Mouse (Mus musculus) forebrain, embryonic 10.5 days (tissue): Measurements from ENCODE around the gene Pprc1. TPM values are rescaled to one million over a fixed set of nuclear protein-coding genes. Genes with fewer than 3 reads are reported as not detected.
A peak's percentile ranks its signal among the peaks of the same experiment; 100 is the strongest.

ENCODE experiments used
- DNase-seq: peaks from one replicate; pipeline ENCODE4 v3.0.0-alpha.2; 2017; ENCODE audit warnings: low spot score; ENCODE audit errors: extremely low spot score
- H3K27ac ChIP-seq: fragments of 300-500 bp; sonication (generic); 2 replicates; pipeline ENCODE4 v1.5.1; 2016; ENCODE audit warnings: mild to moderate bottlenecking
- H3K27me3 ChIP-seq: fragments of 300-500 bp; sonication (generic); 2 replicates; pipeline ENCODE4 v1.6.1; 2016; ENCODE audit warnings: mild to moderate bottlenecking; ENCODE audit not compliant: poor library complexity, severe bottlenecking
- H3K36me3 ChIP-seq: fragments of 300-500 bp; sonication (generic); replicated peaks from 2 replicates; pipeline ENCODE4 v1.6.1; 2016; ENCODE audit warnings: mild to moderate bottlenecking, moderate library complexity
- H3K4me1 ChIP-seq: fragments of 300-500 bp; sonication (generic); 2 replicates; pipeline ENCODE4 v1.6.1; 2016
- H3K4me3 ChIP-seq: fragments of 300-500 bp; sonication (generic); 2 replicates; pipeline ENCODE4 v1.5.1; 2016; ENCODE audit warnings: mild to moderate bottlenecking, moderate library complexity
- H3K9me3 ChIP-seq: fragments of 300-500 bp; sonication (generic); 2 replicates; pipeline ENCODE4 v1.6.1; 2016; ENCODE audit warnings: mild to moderate bottlenecking, moderate library complexity
- WGBS: fragments of 180-500 bp; shearing (Covaris S2); methylation state at CpG from one replicate; pipeline ENCODE4 v1.1.7; 2016; 5-methylcytosine and 5-hydroxymethylcytosine counted together
- polyA plus RNA-seq: library from polyadenylated mRNA; unstranded; fragments of >200 nt; fragmentation: Nextera tagmentation; extraction: Ambion mirVana; gene quantifications from 2 replicates; pipeline ENCODE4 v1.2.1, GENCODE M21; 2016

Gene Pprc1
- polyA plus RNA-seq, 1 experiment from 2014 or later, result 57.5 TPM

- Histone ChIP-seq H3K9me3 (no peaks in the 10 kb centered on the region), H3K4me1 (peaks cover 53% of the 10 kb centered on the region), H3K36me3 (no peaks in the 10 kb centered on the region), H3K4me3 (no peak overlapping the region), H3K27me3 (no peaks in the 10 kb centered on the region), H3K27ac (no peak overlapping the region)
- WGBS, result 48% methylated on average over 2 of the region's 2 CpGs
- DNase-seq, result no peak
Observed at GRCm38 (mm10) chr19:46047426-46047825, 2.7 kb downstream of the Pprc1 start.

- DNase-seq, result no peak
- Histone ChIP-seq H3K27ac (no peak overlapping the region), H3K36me3 (no peaks in the 10 kb centered on the region), H3K4me1 (peaks cover 36% of the 10 kb centered on the region), H3K9me3 (no peaks in the 10 kb centered on the region), H3K27me3 (no peaks in the 10 kb centered on the region), H3K4me3 (no peak overlapping the region)
- 65% methylated on average over 4 of the region's 4 CpGs for WGBS
Observed at GRCm38 (mm10) chr19:46049129-46049528, 4.4 kb downstream of the Pprc1 start.

- no peaks in the 10 kb centered on the region for H3K9me3 ChIP-seq
- no peaks in the 10 kb centered on the region for H3K36me3 ChIP-seq
- 89% methylated on average over 2 of the region's 2 CpGs for WGBS
- peaks cover 24% of the 10 kb centered on the region for H3K4me1 ChIP-seq
- H3K27ac ChIP-seq, result no peak overlapping the region
- no peak overlapping the region for H3K4me3 ChIP-seq
- no peaks in the 10 kb centered on the region for H3K27me3 ChIP-seq
- no peak for DNase-seq
Observed at GRCm38 (mm10) chr19:46050462-46050861, 5.8 kb downstream of the Pprc1 start.

- 1% methylated on average over 11 of the region's 11 CpGs for WGBS
- peaks cover 14% of the 10 kb centered on the region; the same call in 1 of the 2 replicates for H3K36me3 ChIP-seq
Observed at GRCm38 (mm10) chr19:46055752-46056387, 11.2 kb downstream of the Pprc1 start.

GRCm38 (mm10) chr19:46056388-46056946 is 11.8 kb downstream of the Pprc1 start:
- no peaks in the 10 kb centered on the region for H3K27me3 ChIP-seq
- WGBS, result under 1% methylated on average over 52 of the region's 52 CpGs
- H3K36me3 ChIP-seq, result peaks cover 20% of the 10 kb centered on the region
- no peaks in the 10 kb centered on the region for H3K9me3 ChIP-seq
- DNase-seq, result peak; percentile 93
- H3K27ac ChIP-seq, result peak overlapping the region; percentile 94
- peaks cover 29% of the 10 kb centered on the region for H3K4me1 ChIP-seq
- peak overlapping the region; percentile 89 for H3K4me3 ChIP-seq

More at GRCm38 (mm10) chr19:46055752-46056387, 11.2 kb downstream of the Pprc1 start:
- Histone ChIP-seq H3K27ac (peak overlapping the region; percentile 94), H3K4me3 (peak overlapping the region; percentile 89), H3K4me1 (peaks cover 29% of the 10 kb centered on the region), H3K27me3 (no peaks in the 10 kb centered on the region), H3K9me3 (no peaks in the 10 kb centered on the region)
- DNase-seq, result no peak

GRCm38 (mm10) chr19:46056947-46057607 is 12.4 kb downstream of the Pprc1 start:
- peak; percentile 81 for DNase-seq
- peak overlapping the region; percentile 89 for H3K4me3 ChIP-seq
- WGBS, result 1% methylated on average over 39 of the region's 42 CpGs

GRCm38 (mm10) chr19:46058466-46058865 is 13.8 kb downstream of the Pprc1 start:
- H3K4me1 ChIP-seq, result peaks cover 29% of the 10 kb centered on the region
- WGBS, result 96% methylated on average over 7 of the region's 7 CpGs
- DNase-seq, result no peak
- H3K4me3 ChIP-seq, result peak overlapping the region; percentile 89; the same call in 1 of the 2 replicates
- H3K9me3 ChIP-seq, result no peaks in the 10 kb centered on the region
- H3K36me3 ChIP-seq, result peaks cover 40% of the 10 kb centered on the region
- no peak overlapping the region for H3K27ac ChIP-seq
- H3K27me3 ChIP-seq, result no peaks in the 10 kb centered on the region

More at GRCm38 (mm10) chr19:46056947-46057607, 12.4 kb downstream of the Pprc1 start:
- peak overlapping the region; percentile 94 for H3K27ac ChIP-seq
- H3K9me3 ChIP-seq, result no peaks in the 10 kb centered on the region
- peaks cover 26% of the 10 kb centered on the region for H3K36me3 ChIP-seq
- H3K27me3 ChIP-seq, result no peaks in the 10 kb centered on the region
- H3K4me1 ChIP-seq, result peaks cover 29% of the 10 kb centered on the region

- peaks cover 64% of the 10 kb centered on the region for H3K36me3 ChIP-seq
- no peak overlapping the region for H3K27ac ChIP-seq
- no peaks in the 10 kb centered on the region for H3K27me3 ChIP-seq
- peaks cover 24% of the 10 kb centered on the region for H3K4me1 ChIP-seq
- WGBS, result 92% methylated on average over 6 of the region's 6 CpGs
- no peak for DNase-seq
- H3K9me3 ChIP-seq, result no peaks in the 10 kb centered on the region
- no peak overlapping the region for H3K4me3 ChIP-seq
Observed at GRCm38 (mm10) chr19:46060845-46061244, 16.2 kb downstream of the Pprc1 start.

GRCm38 (mm10) chr19:46068054-46068453 is 23.4 kb downstream of the Pprc1 start:
- 84% methylated on average over 10 of the region's 10 CpGs for WGBS
- Histone ChIP-seq H3K36me3 (peaks cover 98% of the 10 kb centered on the region), H3K27me3 (no peaks in the 10 kb centered on the region), H3K9me3 (no peaks in the 10 kb centered on the region), H3K4me1 (0 out of 2 replicates have a peak, but pooled peaks cover 3% of the 10 kb centered on the region), H3K27ac (no peak overlapping the region), H3K4me3 (no peak overlapping the region)
- no peak for DNase-seq

- Histone ChIP-seq H3K36me3 (peaks cover 73% of the 10 kb centered on the region), H3K4me3 (no peak overlapping the region), H3K27ac (no peak overlapping the region), H3K27me3 (no peaks in the 10 kb centered on the region), H3K4me1 (peaks cover 23% of the 10 kb centered on the region), H3K9me3 (no peaks in the 10 kb centered on the region)
- DNase-seq, result no peak
- WGBS, result 86% methylated on average over 7 of the region's 7 CpGs
Observed at GRCm38 (mm10) chr19:46073285-46073684, 28.6 kb downstream of the Pprc1 start.

GRCm38 (mm10) chr19:46074266-46074665 is 29.6 kb downstream of the Pprc1 start:
- Histone ChIP-seq H3K9me3 (no peaks in the 10 kb centered on the region), H3K4me1 (peaks cover 23% of the 10 kb centered on the region), H3K27me3 (no peaks in the 10 kb centered on the region), H3K4me3 (no peak overlapping the region), H3K27ac (no peak overlapping the region), H3K36me3 (peaks cover 73% of the 10 kb centered on the region)
- no peak for DNase-seq
- WGBS, result 95% methylated on average over 5 of the region's 5 CpGs

- Histone ChIP-seq H3K4me3 (peak within 1 kb of the TSS; percentile 64), H3K27me3 (no peaks in the 10 kb centered on the region), H3K36me3 (peaks cover 75% of the 10 kb centered on the region), H3K9me3 (no peaks in the 10 kb centered on the region), H3K4me1 (peaks cover 23% of the 10 kb centered on the region), H3K27ac (peak within 1 kb of the TSS; percentile 88)
- under 1% methylated on average over 66 of the region's 66 CpGs for WGBS
- peak; percentile 100 for DNase-seq
Observed at GRCm38 (mm10) chr19:46075616-46076607, 31.2 kb downstream of the Pprc1 start, which contains the start of gene Nolc1. Nolc1 (plus strand) TSS chr19:46075863.
